Mouse (Mus musculus) ES-E14 (cell line): ENCODE data around the gene Efna1. TPM values are rescaled to one million over a fixed set of nuclear protein-coding genes. Genes with fewer than 3 reads are reported as not detected.

Experiments used
- DNase-seq: peaks from one replicate; pipeline ENCODE4 v3.0.0-alpha.2; 2013; ENCODE audit warnings: low read depth, low spot score
- H3K27ac ChIP-seq: 2 replicates; pipeline ENCODE4 v1.5.1; 2012; ENCODE audit warnings: low read depth, mild to moderate bottlenecking, low read length, moderate library complexity, mixed read lengths; ENCODE audit not compliant: poor library complexity, insufficient read depth, severe bottlenecking
- H3K36me3 ChIP-seq: 2 replicates; pipeline ENCODE4 v1.6.1; 2012; ENCODE audit warnings: mild to moderate bottlenecking, low read length, moderate library complexity, mixed read lengths; ENCODE audit not compliant: control insufficient read depth, poor library complexity, insufficient read depth, severe bottlenecking
- H3K4me1 ChIP-seq, 2 experiments: fragments of 150-350 bp in 1 of 2; sonication (generic) in 1 of 2; 2 replicates each; pipeline ENCODE4 v1.6.1; 2012; ENCODE audit warnings: low read length in 2 of 2, mild to moderate bottlenecking in 1 of 2, mixed read lengths in 1 of 2; ENCODE audit not compliant: control insufficient read depth in 2 of 2, insufficient read depth in 2 of 2, poor library complexity in 1 of 2
- H3K4me3 ChIP-seq, 2 experiments: fragments of 150-350 bp in 1 of 2; sonication (generic) in 1 of 2; 2 replicates each; pipeline ENCODE4 v1.5.1; 2012; ENCODE audit warnings: low read length in 2 of 2, low read depth in 1 of 2, mild to moderate bottlenecking in 1 of 2, mixed read lengths in 1 of 2; ENCODE audit not compliant: insufficient read depth in 1 of 2, poor library complexity in 1 of 2, severe bottlenecking in 1 of 2
- H3K9ac ChIP-seq: 2 replicates; pipeline ENCODE4 v1.6.1; 2012; ENCODE audit warnings: low read depth, mild to moderate bottlenecking, low read length, mixed read lengths; ENCODE audit not compliant: poor library complexity, insufficient read depth, severe bottlenecking
- H3K9me3 ChIP-seq: fragments of 150-350 bp; sonication (generic); 2 replicates; pipeline ENCODE4 v1.6.1; 2012; ENCODE audit warnings: low read depth, mild to moderate bottlenecking, low read length; ENCODE audit not compliant: control insufficient read depth, insufficient read depth
- CHD2 ChIP-seq: IDR thresholded peaks from 2 replicates; pipeline ENCODE4 v1.6.1; 2014; ENCODE audit warnings: mild to moderate bottlenecking, low read depth, low read length, inconsistent platforms
- HCFC1 ChIP-seq: IDR thresholded peaks from 2 replicates; pipeline ENCODE4 v1.6.1; 2012; ENCODE audit warnings: low read length, inconsistent platforms, borderline replicate concordance; ENCODE audit not compliant: insufficient read depth
- MAFK ChIP-seq: IDR thresholded peaks from 2 replicates; pipeline ENCODE4 v1.6.1; 2014; ENCODE audit warnings: mild to moderate bottlenecking, low read depth, low read length, inconsistent platforms; ENCODE audit not compliant: insufficient read depth
- ZC3H11A ChIP-seq: IDR thresholded peaks from 2 replicates; pipeline ENCODE4 v1.6.1; 2012; ENCODE audit warnings: low read depth, mild to moderate bottlenecking, inconsistent platforms, low read length, borderline replicate concordance
- ZNF384 ChIP-seq: IDR thresholded peaks from 2 replicates; pipeline ENCODE4 v1.6.1; 2012; ENCODE audit warnings: low read depth, low read length, inconsistent platforms
- in situ Hi-C, 2 experiments: fragments of 600-800 bp; cut with MboI; formaldehyde crosslinking; loops; one replicate each; pipeline ENCODE4 v1.15.1; 2025; ENCODE audit warnings: low sequenced_read_pairs in 2 of 2, inconsistent platforms in 1 of 2; ENCODE audit not compliant: unreplicated experiment in 2 of 2
- total RNA-seq: library from RNA; depleted of rRNA; stranded (reverse); fragments of 300-350 nt; gene quantifications from 2 replicates; pipeline ENCODE4 v1.2.3, GENCODE M21; 2012

The Efna1 gene
- total RNA-seq, 1 experiment: 2.1 TPM

GRCm38 (mm10) chr3:89325882-89326281, 44.9 kb upstream of the Efna1 start:
- TF ChIP-seq ZNF384 (no peak), ZC3H11A (no peak), CHD2 (no peak), MAFK (no peak), HCFC1 (no peak)
- H3K36me3 ChIP-seq: no peaks in the 10 kb centered on the region
- no peak overlapping the region for H3K27ac ChIP-seq
- no peak for DNase-seq
- H3K9me3 ChIP-seq: no peaks in the 10 kb centered on the region
- in situ Hi-C loops: no loop called here
- H3K4me1 ChIP-seq: peaks cover 0 to 28% of the 10 kb centered on the region in 2 experiments; a peak in 2 of 4 replicates
- H3K4me3 ChIP-seq: no peak overlapping the region
- no peak overlapping the region for H3K9ac ChIP-seq

DNA sequence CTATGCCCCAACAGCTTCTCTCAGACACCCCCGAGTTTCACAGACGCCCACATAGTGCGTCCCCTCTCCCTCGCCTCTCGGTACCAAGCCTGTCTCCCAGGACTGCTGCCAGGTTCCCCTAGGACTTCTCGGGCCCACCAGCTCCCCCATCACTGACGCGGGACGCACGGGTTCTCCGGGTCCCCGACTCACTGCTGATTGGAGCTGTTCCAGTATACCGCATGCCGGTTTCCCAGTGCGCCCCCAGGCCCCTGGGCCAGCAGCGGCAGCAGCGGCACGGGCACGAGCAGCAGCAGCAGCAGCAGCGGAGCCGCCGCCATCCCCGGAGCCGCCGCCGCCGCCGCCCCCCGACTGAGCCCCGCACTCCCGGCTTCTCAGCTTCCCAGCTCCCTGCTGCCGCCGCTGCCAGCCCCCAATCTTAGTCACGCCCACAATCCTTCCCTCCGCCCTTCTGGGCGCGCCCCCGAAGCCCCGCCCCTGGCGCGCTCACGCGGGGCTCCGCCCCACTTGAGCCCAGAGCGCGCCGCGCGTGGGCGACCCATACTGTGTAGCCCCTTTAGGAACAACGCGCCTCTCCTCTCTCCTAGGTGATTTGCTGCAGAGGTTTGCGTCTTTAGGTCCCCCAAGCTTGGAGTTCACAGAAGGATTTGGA, 41.7 kb upstream of the Efna1 start, which contains the start of gene Efna3:
Efna3 (minus strand) TSS at position 452 of the 652 bp plus-strand sequence.
- Histone ChIP-seq H3K4me1 (peaks cover 0 to 15% of the 10 kb centered on the region in 2 experiments; a peak in 2 of 4 replicates), H3K9me3 (no peaks in the 10 kb centered on the region), H3K27ac (no peak within 1 kb of the TSS), H3K9ac (peak within 1 kb of the TSS; percentile 54), H3K36me3 (no peaks in the 10 kb centered on the region), H3K4me3 (peak within 1 kb of the TSS; percentile 64 to 76)
- in situ Hi-C loops: no loop called here
- no peak for DNase-seq
- no peak for TF ChIP-seq ZC3H11A
- TF ChIP-seq HCFC1: no peak
- TF ChIP-seq MAFK: no peak
- no peak for TF ChIP-seq CHD2
- TF ChIP-seq ZNF384: no peak

DNA sequence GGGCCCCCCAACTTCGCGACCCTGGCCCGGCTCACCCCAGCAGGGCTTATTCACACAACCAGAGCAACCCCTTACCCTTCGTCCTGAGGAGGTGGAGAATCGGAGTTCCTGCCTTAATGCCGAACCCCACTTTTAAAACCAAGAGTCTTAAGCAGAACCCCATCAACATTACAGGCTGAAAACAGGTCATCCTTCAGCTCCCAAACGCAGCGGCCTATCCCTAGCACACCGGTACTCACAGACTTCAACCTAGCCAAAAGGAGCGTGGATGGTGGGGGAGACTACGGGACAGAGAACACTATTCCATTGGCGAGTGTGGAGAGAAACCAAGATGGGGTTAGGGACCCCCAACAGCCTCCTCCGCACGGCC, 41.2 kb upstream of the Efna1 start:
- Histone ChIP-seq H3K9ac (peak overlapping the region; percentile 54), H3K4me3 (peak overlapping the region; percentile 64 to 76), H3K27ac (no peak overlapping the region), H3K36me3 (no peaks in the 10 kb centered on the region), H3K9me3 (no peaks in the 10 kb centered on the region), H3K4me1 (peaks cover 0 to 16% of the 10 kb centered on the region in 2 experiments; a peak in 1 of 4 replicates)
- in situ Hi-C loops: no loop called here
- no peak for DNase-seq
- no peak for TF ChIP-seq CHD2
- TF ChIP-seq ZC3H11A: no peak
- no peak for TF ChIP-seq HCFC1

DNA sequence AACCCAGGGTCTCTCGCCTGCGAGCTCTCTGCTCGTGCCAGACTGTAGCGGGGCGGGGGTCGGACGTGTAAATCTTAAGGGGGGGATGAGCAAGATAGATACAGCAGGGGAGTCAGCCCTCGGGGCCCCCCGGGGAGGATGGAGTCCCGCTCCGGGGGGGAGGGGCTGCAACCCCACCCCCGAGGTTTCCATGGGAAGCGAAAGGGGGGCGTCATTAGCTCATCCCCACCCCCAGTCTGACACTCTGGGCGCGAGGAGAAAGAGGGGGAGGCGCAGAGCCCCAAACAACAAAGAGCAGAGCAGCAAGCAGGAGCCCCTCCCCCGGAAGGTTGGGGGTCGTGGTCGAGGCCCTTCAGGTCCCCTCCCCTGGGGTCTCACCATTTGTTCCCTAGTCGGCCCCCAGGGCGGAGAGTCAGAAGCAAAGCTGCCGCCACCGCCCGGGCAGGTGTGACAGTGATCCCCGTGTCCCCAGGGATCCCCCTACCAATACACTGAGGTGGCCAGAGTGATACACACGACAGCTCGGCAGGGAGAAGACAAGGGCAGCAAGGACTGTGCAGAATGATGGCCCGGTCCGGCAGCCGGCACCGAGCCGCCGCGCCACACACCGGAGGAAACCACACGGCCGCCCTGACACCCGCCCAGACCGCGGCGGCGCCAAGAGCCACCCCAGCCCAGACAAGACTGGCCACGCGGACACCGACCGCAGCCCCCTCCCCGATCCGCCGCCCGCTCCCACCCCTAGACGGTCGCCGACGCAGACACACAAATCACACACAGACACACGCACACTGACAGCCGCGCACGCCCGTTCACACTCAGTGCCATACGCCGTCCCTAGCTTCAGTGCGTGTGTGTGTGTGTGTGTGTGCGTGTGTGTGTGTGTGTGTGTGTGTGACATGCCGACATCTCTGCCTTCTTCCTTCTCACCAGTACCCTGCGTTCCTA, 40.5 kb upstream of the Efna1 start:
- Histone ChIP-seq H3K9ac (peak overlapping the region; percentile 54), H3K27ac (no peak overlapping the region), H3K4me1 (peaks cover 0 to 15% of the 10 kb centered on the region in 2 experiments; a peak in 1 of 4 replicates), H3K36me3 (no peaks in the 10 kb centered on the region), H3K4me3 (peak overlapping the region; percentile 64 to 76), H3K9me3 (no peaks in the 10 kb centered on the region)
- TF ChIP-seq CHD2 (no peak), ZNF384 (no peak), MAFK (no peak), HCFC1 (no peak), ZC3H11A (no peak)
- DNase-seq: no peak
- in situ Hi-C loops: no loop called here
